In the genomic region with DNA sequence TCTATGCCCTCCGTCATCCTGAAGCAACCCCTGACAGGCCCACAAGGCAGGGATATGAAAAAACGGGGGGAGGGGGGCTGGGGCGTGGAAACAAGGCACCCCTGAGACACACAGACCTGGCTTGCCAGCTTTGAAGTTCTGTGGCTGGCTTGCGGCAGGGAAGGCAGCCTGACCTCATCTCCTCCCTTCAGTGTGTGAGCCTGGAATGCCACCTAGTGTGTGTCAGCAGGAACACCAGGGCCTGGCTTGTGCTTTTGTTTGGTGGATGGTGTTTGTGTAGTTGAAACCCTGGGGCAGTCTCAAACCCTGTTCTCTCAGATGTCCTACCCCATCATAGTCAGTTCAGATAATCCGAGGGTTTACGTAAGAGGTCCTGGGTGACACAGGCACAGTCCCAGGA, we compare ENCODE assay signal across 8 mouse cellular contexts.
DNase-seq lines count a peak whose midpoint lies in the region; ATAC-seq and TF ChIP-seq lines count a peak whose summit lies in the region.

No protein-coding gene starts in this region.

- H3K36me3 ChIP-seq in ES-E14 (ENCODE audit: control insufficient read depth, insufficient read depth, low read length, poor library complexity, severe bottlenecking), result no peaks in the 10 kb centered on the region
- no peaks in the 10 kb centered on the region for H3K36me3 ChIP-seq in forebrain, postnatal 0 days (ENCODE audit: insufficient read depth)
- no peaks in the 10 kb centered on the region for H3K36me3 ChIP-seq in hindbrain, embryonic 10.5 days

- ATAC-seq in forebrain, postnatal 0 days, result peak; percentile 98
- no peak for ATAC-seq in monocyte, adult 5-6 weeks (replicated peaks; ENCODE audit: insufficient number of reproducible peaks, low FRiP score, low TSS enrichment, poor library complexity, severe bottlenecking)

- H3K4me2 ChIP-seq in forebrain, postnatal 0 days (ENCODE audit: low read depth), result no peak overlapping the region

- in situ Hi-C loops in ES-E14 (cut with MboI; ENCODE audit: low sequenced_read_pairs in 2 of 2, unreplicated experiment in 2 of 2), result no loop called here

- H3K4me1 ChIP-seq in ES-E14 (ENCODE audit: control insufficient read depth in 2 of 2, insufficient read depth in 2 of 2, low read length in 2 of 2, poor library complexity in 1 of 2), result no peaks in the 10 kb centered on the region
- no peaks in the 10 kb centered on the region for H3K4me1 ChIP-seq in forebrain, postnatal 0 days (ENCODE audit: insufficient read depth)
- peaks cover 11% of the 10 kb centered on the region; the same call in 1 of the 2 replicates for H3K4me1 ChIP-seq in hindbrain, embryonic 10.5 days (replicated peaks)

- no peak overlapping the region for H3K27ac ChIP-seq in ES-E14 (ENCODE audit: insufficient read depth, low read depth, low read length, poor library complexity, severe bottlenecking)
- H3K27ac ChIP-seq in forebrain, postnatal 0 days (ENCODE audit: low read depth, low read length), result no peak overlapping the region
- H3K27ac ChIP-seq in hindbrain, embryonic 10.5 days, result no peak overlapping the region

- H3K4me3 ChIP-seq in ES-E14 (ENCODE audit: insufficient read depth in 1 of 2, low read depth in 1 of 2, low read length in 2 of 2, poor library complexity in 1 of 2, severe bottlenecking in 1 of 2), result no peak overlapping the region
- H3K4me3 ChIP-seq in forebrain, postnatal 0 days (ENCODE audit: low read depth, low read length), result no peak overlapping the region
- no peak overlapping the region for H3K4me3 ChIP-seq in hindbrain, embryonic 10.5 days

- DNase-seq in ES-E14 (ENCODE audit: low read depth, low spot score), result peak; percentile 47
- peak; percentile 32 for DNase-seq in cerebellum, adult 11-12 months
- peak; percentile 90 for DNase-seq in forebrain, postnatal 0 days
- DNase-seq in hindbrain, embryonic 10.5 days (ENCODE audit: low spot score), result peak; percentile 70
- peak; percentile 69 for DNase-seq in layer of hippocampus, adult 9-11 months
- peak; percentile 78 for DNase-seq in lung, postnatal 36 days
- peak; percentile 49 to 54 for DNase-seq in right cerebral cortex, postnatal 36 days (ENCODE audit: low spot score in 2 of 2)

- H3K9me3 ChIP-seq in ES-E14 (ENCODE audit: control insufficient read depth, insufficient read depth, low read depth, low read length), result no peaks in the 10 kb centered on the region
- H3K9me3 ChIP-seq in forebrain, postnatal 0 days (ENCODE audit: low read length), result no peaks in the 10 kb centered on the region
- no peaks in the 10 kb centered on the region for H3K9me3 ChIP-seq in hindbrain, embryonic 10.5 days

- peak; percentile 99 for TF ChIP-seq CTCF in forebrain, postnatal 0 days (IDR thresholded peaks at IDR 0.05; ENCODE audit: low read depth)

- 20% methylated on average over 6 of the region's 6 CpGs for WGBS in forebrain, postnatal 0 days
- 19% methylated on average over 6 of the region's 6 CpGs for WGBS in hindbrain, embryonic 10.5 days

- no peaks in the 10 kb centered on the region for H3K27me3 ChIP-seq in forebrain, postnatal 0 days (ENCODE audit: insufficient read depth, low read length)
- H3K27me3 ChIP-seq in hindbrain, embryonic 10.5 days (ENCODE audit: insufficient read depth, poor library complexity, severe bottlenecking), result peaks cover 12% of the 10 kb centered on the region

- H3K9ac ChIP-seq in ES-E14 (ENCODE audit: insufficient read depth, low read depth, low read length, poor library complexity, severe bottlenecking), result no peak overlapping the region
- H3K9ac ChIP-seq in forebrain, postnatal 0 days, result no peak overlapping the region

TF ChIP-seq in ES-E14, 5 proteins besides CTCF, POLR2A, EP300 and RAD21:
- TF ChIP-seq ZC3H11A (IDR thresholded peaks at IDR 0.05; ENCODE audit: borderline replicate concordance, low read depth, low read length) (peak; percentile 64; the same call in 1 of the 2 replicates), ZNF384 (IDR thresholded peaks at IDR 0.05; ENCODE audit: low read depth, low read length) (no peak)
TF ChIP-seq in ES-E14: peak in this region for 1.

Comparison
In these comparisons a context has a peak if more than half of its experiments do, and no peak if none do; other contexts are left out.
1. DNase-seq: peak in every context shown above with its lines; median percentile 90 in forebrain, postnatal 0 days; 78 in lung, postnatal 36 days; 70 in hindbrain, embryonic 10.5 days; 69 in layer of hippocampus, adult 9-11 months; 52 in right cerebral cortex, postnatal 36 days; 47 in ES-E14; 32 in cerebellum, adult 11-12 months.